Mouse (Mus musculus) splenic B cell, adult 2 months (primary cell): ENCODE measurements at regions not wholly inside any gene's neighbourhood (a gene's known extent, or its start where the extent isn't known, plus 50 kb on each side); places are given as distances from the start of the nearest gene placed in this dataset.

ENCODE experiments used
- DNase-seq: peaks from one replicate; pipeline ENCODE4 v3.0.0-alpha.2; 2011; ENCODE audit warnings: low read depth, low spot score
- H3K27me3 ChIP-seq: 2 replicates; pipeline ENCODE4 v1.6.1; 2012; ENCODE audit warnings: mild to moderate bottlenecking, low read length, moderate library complexity, mixed read lengths; ENCODE audit not compliant: control insufficient read depth, poor library complexity, insufficient read depth, severe bottlenecking
- H3K36me3 ChIP-seq: 2 replicates; pipeline ENCODE4 v1.6.1; 2012; ENCODE audit warnings: mild to moderate bottlenecking, low read length, moderate library complexity, mixed read lengths; ENCODE audit not compliant: control insufficient read depth, poor library complexity, insufficient read depth, severe bottlenecking

- Histone ChIP-seq H3K27me3 (no peaks in the 10 kb centered on the region), H3K36me3 (no peaks in the 10 kb centered on the region)
- no peak for DNase-seq
These were observed 53.9 kb upstream of the Lmcd1 start for GRCm38 (mm10) chr6:112219641-112220040.

GRCm38 (mm10) chr6:112220149-112220548, 53.4 kb upstream of the Lmcd1 start:
- H3K36me3 ChIP-seq, result no peaks in the 10 kb centered on the region
- DNase-seq, result no peak

GRCm38 (mm10) chr6:112221373-112221772, 52.2 kb upstream of the Lmcd1 start:
- H3K27me3 ChIP-seq, result no peaks in the 10 kb centered on the region
- DNase-seq, result no peak

More at GRCm38 (mm10) chr6:112220149-112220548, 53.4 kb upstream of the Lmcd1 start:
- no peaks in the 10 kb centered on the region for H3K27me3 ChIP-seq

GRCm38 (mm10) chr6:112223325-112223724, 50.2 kb upstream of the Lmcd1 start:
- no peaks in the 10 kb centered on the region for H3K36me3 ChIP-seq
- no peaks in the 10 kb centered on the region for H3K27me3 ChIP-seq
- DNase-seq, result no peak

More at GRCm38 (mm10) chr6:112221373-112221772, 52.2 kb upstream of the Lmcd1 start:
- no peaks in the 10 kb centered on the region for H3K36me3 ChIP-seq
